Mouse (Mus musculus) midbrain, embryonic 15.5 days (tissue): Measurements from ENCODE around the gene AK157302. TPM values are rescaled to one million over a fixed set of nuclear protein-coding genes. Genes with fewer than 3 reads are reported as not detected.
A peak's percentile ranks its signal among the peaks of the same experiment; 100 is the strongest.

Experiments
- microRNA counts: library from miRNA; unstranded; fragments of <30 nt; microRNA quantifications from one replicate; lab custom pipeline; 2016
- microRNA-seq: library from miRNA; unstranded; fragments of <30 nt; microRNA quantifications from one replicate; pipeline ENCODE4, GENCODE M21; 2016
- polyA plus RNA-seq: library from polyadenylated mRNA; unstranded; fragments of >200 nt; fragmentation: Nextera tagmentation; extraction: Ambion mirVana; gene quantifications from 2 replicates; pipeline ENCODE4 v1.2.1, GENCODE M21; 2015

Gene AK157302
- polyA plus RNA-seq, 1 experiment from 2014 or later = 0.32 TPM

MicroRNAs encoded within 50 kb of the gene (microRNA counts, 519-probe panel; counts per million panel counts)
- microRNA mmu-miR-1896 (lab: Ali Mortazavi, UCI) = 3,261 counts per million, percentile 75 among the panel's probes with 10 or more counts

Small RNA genes lying within 50 kb of the gene (microRNA-seq; reads per million reads assigned to microRNA genes)
- not detected for gene Mir1896

Other genes starting within 250 kb of the AK157302 start
- not detected in 2 replicates for gene Gpx5, start 202.5 kb upstream of the AK157302 start, polyA plus RNA-seq
- not detected in 2 replicates for gene Gpx6, start 183.1 kb upstream of the AK157302 start, polyA plus RNA-seq
- gene Olfr1367, start 148.3 kb upstream of the AK157302 start, polyA plus RNA-seq = not detected in 2 replicates
- gene Zscan12, start 132.4 kb upstream of the AK157302 start, polyA plus RNA-seq = 12.2 and 13.0 TPM in 2 replicates
- gene Zkscan3, start 92.5 kb upstream of the AK157302 start, polyA plus RNA-seq = 71.4 and 75.9 TPM in 2 replicates
- 4.0 and 5.1 TPM in 2 replicates for gene Pgbd1, start 54.2 kb upstream of the AK157302 start, polyA plus RNA-seq
- 21.9 and 26.3 TPM in 2 replicates for gene Zscan26, start 41.5 kb upstream of the AK157302 start, polyA plus RNA-seq
- gene Nkapl, start 26.7 kb upstream of the AK157302 start, polyA plus RNA-seq = 2.9 and 4.9 TPM in 2 replicates
- gene Zkscan4, start 16.3 kb upstream of the AK157302 start, polyA plus RNA-seq = 11.5 and 12.6 TPM in 2 replicates
- not detected in 2 replicates for gene Gm10065, start 15.8 kb upstream of the AK157302 start, polyA plus RNA-seq
- 8.5 and 9.5 TPM in 2 replicates for gene Gm11273, start 6.2 kb downstream of the AK157302 start, polyA plus RNA-seq
- 5.0 and 5.3 TPM in 2 replicates for gene Zkscan8, start 35.9 kb downstream of the AK157302 start, polyA plus RNA-seq
- 0.09 and 0.22 TPM in 2 replicates for gene Olfr1366, start 47.6 kb downstream of the AK157302 start, polyA plus RNA-seq
- 0.05 TPM in 1 of 2 replicates, not detected in the other for gene Olfr1535, start 64.7 kb downstream of the AK157302 start, polyA plus RNA-seq
- gene Olfr1364, start 86.5 kb downstream of the AK157302 start, polyA plus RNA-seq = not detected in 2 replicates
- not detected in 2 replicates for gene Olfr1362, start 118.8 kb downstream of the AK157302 start, polyA plus RNA-seq
- 0.06 and 0.08 TPM in 2 replicates for gene Olfr11, start 147.3 kb downstream of the AK157302 start, polyA plus RNA-seq
- gene Olfr1361, start 168.2 kb downstream of the AK157302 start, polyA plus RNA-seq = not detected in 2 replicates
- not detected in 2 replicates for gene Olfr1360, start 182.2 kb downstream of the AK157302 start, polyA plus RNA-seq
- gene Olfr1359, start 202.9 kb downstream of the AK157302 start, polyA plus RNA-seq = not detected in 2 replicates
- gene Hist1h2bl, start 220.9 kb downstream of the AK157302 start, polyA plus RNA-seq = 0.59 TPM in 1 of 2 replicates, not detected in the other
- 3.9 and 10.3 TPM in 2 replicates for gene Hist1h2ai, start 221.2 kb downstream of the AK157302 start, polyA plus RNA-seq
- gene Hist1h3h, start 222.4 kb downstream of the AK157302 start, polyA plus RNA-seq = 1.1 TPM in 1 of 2 replicates, not detected in the other
- 0.39 and 1.7 TPM in 2 replicates for gene Hist1h2bm, start 226.8 kb downstream of the AK157302 start, polyA plus RNA-seq
- gene Hist1h4j, start 239.8 kb downstream of the AK157302 start, polyA plus RNA-seq = 0.93 TPM in 1 of 2 replicates, not detected in the other